Mouse (Mus musculus): Measurements from ENCODE around the gene Lrrc4.

Gene Lrrc4

GRCm38 (mm10) chr6:28854598-28854997 is 23.1 kb upstream of the Lrrc4 start:
- no peak for DNase-seq (ENCODE audit: low read depth, low spot score)

- no peak for DNase-seq (ENCODE audit: low read depth, low spot score)
These were observed 22.1 kb upstream of the Lrrc4 start for GRCm38 (mm10) chr6:28853654-28854053.

DNA sequence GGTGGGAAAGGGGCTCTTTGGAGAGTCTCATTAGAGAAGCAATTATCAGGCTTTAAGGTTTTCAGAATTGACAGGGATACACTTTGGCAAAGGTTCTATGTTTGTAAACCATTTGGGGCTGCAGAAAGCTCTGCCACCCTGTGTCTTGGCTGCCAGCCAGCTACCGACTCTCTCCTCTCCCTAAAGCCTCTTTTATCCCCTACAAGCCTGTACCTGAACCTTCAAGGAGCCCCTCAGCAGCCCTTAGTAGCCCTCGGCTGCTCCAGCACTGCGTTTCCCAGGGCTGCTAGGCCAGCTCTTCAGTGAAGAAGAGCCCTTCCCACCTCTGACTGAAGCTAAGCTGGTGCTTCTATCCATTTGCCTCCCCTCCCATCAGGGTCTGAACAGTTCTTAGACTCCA is 21.6 kb upstream of the Lrrc4 start:
- DNase-seq (ENCODE audit: low read depth, low spot score) = no peak

DNA sequence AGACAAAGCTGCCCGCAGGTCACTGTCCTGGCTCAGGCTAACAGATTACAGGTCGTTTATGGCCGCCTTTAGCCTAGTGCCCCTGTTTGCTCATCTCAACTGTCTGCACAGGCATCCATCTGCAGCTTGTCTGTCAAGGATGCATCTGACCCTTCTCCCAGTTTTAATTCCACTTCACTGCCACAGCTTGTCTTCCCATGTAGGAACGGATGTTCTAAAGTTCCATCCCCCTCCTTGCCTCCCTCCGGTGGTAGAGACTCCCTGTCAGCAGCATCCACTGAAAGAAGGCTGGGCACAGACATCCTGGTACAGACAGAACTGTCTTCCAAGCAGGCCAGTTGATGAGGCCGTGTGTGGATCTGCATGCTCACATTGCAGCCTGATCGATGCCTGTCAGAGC is 20.8 kb upstream of the Lrrc4 start:
- no peak for DNase-seq (ENCODE audit: low read depth, low spot score)

DNA sequence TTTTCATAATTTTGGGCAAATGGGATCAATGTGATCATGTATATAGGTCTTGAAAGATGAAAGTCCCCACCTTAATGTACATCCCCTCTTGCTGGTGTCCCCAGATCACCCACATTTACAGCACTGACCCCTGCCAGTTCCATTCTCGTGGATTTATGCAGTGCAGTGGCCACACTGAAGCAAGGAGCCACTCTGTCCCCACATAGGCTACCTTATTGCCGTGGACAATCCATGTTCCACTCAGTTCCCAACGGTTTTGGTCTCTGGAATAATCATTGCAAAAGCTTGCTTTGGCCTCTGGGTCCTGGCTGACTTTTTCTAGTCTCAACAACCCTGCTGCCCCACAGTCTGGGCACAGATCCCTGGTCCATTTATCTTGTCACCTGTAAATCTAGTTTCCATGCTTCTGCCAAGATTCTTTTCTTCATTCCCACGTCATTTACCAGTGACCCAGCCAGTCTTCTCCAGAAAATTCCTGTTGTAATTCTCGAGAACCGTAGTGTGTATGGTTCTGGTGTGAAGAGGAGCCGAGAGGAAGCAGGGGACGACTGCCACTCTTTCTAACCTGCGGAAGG is 18.9 kb upstream of the Lrrc4 start:
- no peak for DNase-seq (ENCODE audit: low read depth, low spot score)

DNA sequence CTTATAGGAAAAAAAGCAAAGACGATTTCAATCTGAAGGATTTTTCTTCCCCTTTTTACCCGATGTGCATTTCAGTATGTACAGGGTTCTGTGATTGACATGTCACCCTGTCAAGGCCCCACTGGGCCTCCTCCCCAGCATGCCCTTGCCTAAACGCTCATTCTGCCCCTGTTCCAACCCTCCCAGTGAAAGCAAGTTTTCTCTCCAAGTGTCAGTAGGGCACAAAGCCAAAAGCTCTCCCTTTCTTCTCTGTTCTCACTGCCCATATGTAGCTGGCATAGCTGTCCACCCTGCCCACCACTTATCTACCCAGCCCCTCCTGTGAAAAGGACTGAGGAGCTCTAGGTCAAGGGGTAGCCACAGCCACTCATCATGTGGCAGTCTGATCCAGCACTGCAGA is 17.8 kb upstream of the Lrrc4 start:
- no peak for DNase-seq (ENCODE audit: low read depth, low spot score)

GRCm38 (mm10) chr6:28848891-28849290 is 17.3 kb upstream of the Lrrc4 start:
- no peak for DNase-seq (ENCODE audit: low read depth, low spot score)

DNA sequence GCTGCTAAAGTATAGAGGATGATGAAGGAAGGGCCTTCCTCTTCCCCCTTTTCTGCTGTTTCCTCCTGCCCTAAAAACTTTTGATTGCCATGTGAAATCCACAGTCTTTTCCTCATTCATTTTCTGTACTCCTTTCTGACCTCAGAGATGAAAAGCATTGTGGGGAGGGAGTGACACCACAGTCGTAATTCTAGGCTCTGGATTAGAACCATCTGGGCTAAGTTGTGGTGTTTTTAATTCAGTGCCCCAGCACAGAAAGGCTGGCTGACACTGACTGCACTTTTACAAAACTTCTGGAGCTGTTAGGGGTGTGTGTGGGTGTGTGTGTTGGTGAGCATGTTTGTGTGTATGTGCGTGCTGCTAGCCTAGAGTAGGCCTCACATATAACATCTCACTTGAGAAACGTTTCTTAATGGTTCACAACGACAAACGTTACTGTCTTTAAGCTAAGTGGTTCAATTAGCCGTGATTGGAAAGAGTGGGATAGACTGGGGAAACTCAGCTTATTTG is 16.8 kb upstream of the Lrrc4 start:
- no peak for DNase-seq (ENCODE audit: low read depth, low spot score)

DNA sequence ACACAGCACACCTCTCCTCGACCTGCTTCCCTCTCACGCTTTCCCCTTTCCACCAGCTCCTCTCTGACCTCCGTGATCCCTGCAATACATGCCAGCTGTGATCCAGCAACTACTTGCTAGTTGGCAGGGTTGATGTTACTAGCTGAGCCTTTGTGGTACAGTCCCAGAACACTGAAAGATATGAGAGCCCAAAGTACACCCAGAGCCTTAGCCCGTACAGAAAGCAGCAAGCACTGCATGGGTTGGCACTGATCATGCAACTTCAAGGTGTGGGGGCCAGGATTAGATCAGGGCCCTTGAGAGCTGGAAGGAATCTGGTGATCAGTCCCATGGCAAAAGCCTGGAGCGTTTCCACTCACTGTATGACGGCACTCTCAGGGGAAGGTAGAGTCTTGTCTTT is 16.1 kb upstream of the Lrrc4 start:
- DNase-seq (ENCODE audit: low read depth, low spot score) = no peak

DNA sequence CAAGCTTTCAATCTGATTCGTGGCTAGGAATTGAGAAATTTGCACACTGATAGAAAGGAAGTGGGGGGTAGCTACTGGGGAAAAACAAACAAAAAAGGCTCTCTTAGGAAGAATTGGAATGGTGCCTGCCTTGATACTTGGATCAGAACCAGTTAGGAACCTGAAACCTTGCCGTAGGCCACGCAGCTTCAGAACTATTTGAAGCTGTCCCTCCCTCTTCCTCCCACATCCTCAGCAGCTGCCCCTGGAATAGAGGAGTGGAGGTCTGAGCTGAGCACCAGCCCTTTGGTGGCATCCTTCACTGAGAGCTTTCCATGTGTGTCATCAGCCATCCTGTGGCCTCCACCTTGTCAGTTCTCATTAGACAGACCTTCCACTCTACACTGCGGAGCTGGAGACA is 14.1 kb upstream of the Lrrc4 start:
- no peak for DNase-seq (ENCODE audit: low read depth, low spot score)

- DNase-seq (ENCODE audit: low read depth, low spot score) = no peak
These were observed 11.1 kb upstream of the Lrrc4 start for GRCm38 (mm10) chr6:28842375-28843276.

GRCm38 (mm10) chr6:28841569-28841968 is 10.0 kb upstream of the Lrrc4 start:
- DNase-seq (ENCODE audit: low read depth, low spot score) = no peak

GRCm38 (mm10) chr6:28836600-28836999 is 5.1 kb upstream of the Lrrc4 start:
- DNase-seq (ENCODE audit: low read depth, low spot score) = no peak

- DNase-seq (ENCODE audit: low read depth, low spot score) = no peak
These were observed 2.5 kb upstream of the Lrrc4 start for GRCm38 (mm10) chr6:28834046-28834445.

DNA sequence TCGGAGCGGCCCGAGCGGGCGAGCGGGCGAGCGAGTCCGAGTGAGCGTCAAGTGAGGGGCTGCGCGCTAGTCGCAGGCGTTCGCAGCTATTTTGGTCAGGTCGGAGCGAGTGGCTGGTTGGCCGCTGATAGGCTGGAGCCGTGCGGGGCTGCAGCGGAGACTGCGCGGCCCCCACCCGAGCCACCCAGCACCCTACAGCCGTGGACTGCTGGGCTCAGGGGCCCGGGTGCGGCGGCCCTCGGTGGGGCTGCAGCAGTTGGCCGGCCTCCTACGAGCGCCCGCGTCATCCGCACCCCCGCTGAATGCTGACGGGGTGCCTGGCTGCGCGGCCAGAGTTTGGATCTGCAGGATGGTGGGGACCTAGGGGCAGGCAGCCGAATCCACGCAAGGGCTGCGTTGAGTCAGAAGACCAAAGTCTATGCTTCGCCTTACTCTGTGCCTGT is 1.9 kb upstream of the Lrrc4 start:
- no peak for DNase-seq (ENCODE audit: low read depth, low spot score)

DNA sequence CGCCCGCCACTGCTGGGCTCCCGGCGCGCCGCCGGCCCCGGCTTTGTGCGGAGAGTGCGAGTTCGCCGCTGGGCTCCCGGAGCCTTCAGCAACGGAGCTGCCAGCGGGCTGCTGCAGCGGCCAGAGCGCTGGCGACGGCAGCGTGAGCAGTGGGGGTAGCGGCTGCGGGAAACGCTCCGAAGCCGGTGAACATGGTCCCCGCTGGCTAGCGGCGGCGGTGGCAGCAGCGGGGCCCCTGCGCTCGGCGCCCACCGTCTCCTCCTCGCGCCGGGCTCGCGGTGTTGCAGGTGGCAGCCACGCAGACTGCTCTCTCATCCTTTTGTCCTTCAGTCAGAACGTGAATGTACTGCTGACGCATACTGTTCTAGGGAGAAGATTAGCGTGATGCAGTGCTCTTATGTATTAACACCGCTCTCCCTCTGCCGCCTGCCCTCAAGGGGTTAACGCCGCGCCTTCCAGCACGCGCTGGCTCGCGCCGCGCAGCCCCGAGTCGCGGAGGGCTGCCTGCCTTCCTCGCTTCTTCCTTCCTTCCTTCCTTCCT is 1.3 kb upstream of the Lrrc4 start:
- no peak for DNase-seq (ENCODE audit: low read depth, low spot score)

DNA sequence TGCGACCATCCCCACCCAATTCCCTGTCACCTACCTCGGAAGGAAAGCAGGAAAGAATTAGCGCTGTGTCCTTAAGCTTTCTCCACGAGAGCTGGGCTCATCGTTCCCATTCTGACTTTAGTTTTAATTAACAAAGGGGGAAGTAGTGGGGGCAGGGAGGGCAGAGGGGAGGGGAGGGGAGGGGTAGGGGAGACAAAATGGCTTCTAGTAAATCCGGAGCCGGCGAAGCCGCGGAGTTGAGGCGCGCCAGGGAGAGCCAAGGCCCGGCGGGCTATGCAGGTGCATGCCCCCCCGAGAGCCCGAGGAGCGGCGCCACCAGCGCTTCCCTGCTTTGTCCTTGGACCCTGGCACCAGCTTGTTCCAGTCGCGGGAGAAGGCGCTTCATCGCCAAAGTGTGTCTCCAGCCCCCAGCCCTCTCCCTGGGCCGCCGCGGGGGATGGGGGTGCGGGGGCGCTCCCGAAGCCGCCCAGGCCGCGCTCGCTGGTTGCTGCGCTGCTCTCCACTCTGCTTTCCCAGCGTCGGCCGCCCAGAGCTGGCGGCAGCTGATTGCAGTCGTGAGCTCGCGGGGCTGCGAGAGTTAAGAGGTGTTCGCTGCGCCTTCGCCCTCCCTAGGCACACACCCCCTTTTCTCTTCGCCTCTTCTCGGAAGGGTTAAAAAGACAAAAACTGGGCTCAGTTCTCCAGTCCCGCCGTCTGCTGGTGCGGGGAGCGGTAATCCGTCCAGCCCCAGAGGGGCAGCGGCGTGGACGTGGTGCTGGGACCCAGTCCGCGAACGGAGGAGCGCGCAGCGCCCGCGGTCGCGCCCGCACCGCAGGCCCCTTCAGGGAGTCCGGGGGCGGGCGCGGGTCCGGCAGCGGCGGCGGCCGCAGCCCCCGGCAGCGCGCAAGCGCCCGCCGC is 555 bp upstream of the Lrrc4 start:
- no peak for DNase-seq (ENCODE audit: low read depth, low spot score)

DNA sequence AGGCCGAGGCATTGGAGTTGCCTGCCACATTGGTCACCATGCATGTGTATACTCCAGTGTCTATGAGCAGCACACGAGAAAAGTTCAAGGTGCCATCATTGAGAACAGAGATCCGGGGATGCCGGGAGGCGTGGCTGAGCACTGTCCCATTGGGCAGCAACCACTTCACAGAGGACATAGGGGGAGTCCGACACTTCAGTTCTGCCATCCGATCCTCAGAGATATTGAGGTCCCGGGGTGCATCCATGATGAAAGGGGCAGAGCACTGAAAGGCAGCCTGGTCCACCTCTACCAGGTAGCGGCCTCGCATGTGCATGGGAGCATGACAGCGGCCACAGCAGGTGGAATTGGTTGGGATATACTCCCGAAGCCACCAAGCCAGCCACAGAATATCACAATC is 1.2 kb downstream of the Lrrc4 start:
- no peak for DNase-seq (ENCODE audit: low read depth, low spot score)

DNA sequence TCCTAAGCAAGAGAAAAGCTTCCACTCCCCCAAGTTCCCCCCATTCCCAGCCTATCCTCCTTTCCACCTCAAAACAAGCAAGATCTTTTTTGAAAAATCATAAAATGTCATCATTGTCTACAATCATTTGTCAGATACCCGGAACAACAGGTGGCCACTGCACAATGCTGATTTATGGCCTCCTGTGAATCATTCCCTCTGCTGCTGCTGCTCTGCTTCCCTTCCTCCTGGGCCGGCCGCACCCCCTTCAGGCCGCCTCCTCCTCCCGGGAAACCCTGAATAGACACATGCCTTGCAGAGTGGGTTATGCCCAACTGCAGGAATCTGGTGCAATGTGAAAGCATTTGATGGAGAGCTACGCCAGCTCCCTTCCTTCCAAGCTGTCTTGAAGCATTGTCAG is 3.0 kb downstream of the Lrrc4 start:
- DNase-seq (ENCODE audit: low read depth, low spot score) = no peak

DNA sequence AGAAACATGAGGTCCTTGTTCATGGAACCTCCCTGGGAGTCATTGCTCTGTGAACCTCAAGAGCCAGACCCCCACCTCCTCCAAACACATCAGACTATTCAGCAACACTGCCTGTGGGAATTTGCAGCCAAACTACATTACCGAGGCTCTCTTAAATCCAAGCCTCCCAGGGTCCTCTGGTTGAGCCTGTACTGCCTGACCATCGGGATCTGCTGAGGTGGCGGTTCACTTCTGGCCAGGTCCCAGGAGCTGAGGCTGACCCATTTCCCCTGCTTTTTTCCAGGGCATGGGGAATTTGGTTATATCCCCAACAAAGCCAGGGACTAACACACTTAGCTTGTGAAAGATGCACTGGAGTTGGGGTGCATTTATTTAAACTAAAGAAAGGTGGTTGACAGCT is 4.0 kb downstream of the Lrrc4 start:
- no peak for DNase-seq (ENCODE audit: low read depth, low spot score)

GRCm38 (mm10) chr6:28826689-28827389 is 4.7 kb downstream of the Lrrc4 start:
- no peak for DNase-seq (ENCODE audit: low read depth, low spot score)
